Mouse (Mus musculus) bone marrow macrophage, adult 2 months (primary cell): ENCODE measurements at regions not wholly inside any gene's neighbourhood (a gene's known extent, or its start where the extent isn't known, plus 50 kb on each side); places are given as distances from the start of the nearest gene placed in this dataset.

Source experiments
- CTCF ChIP-seq: IDR thresholded peaks from 2 replicates; pipeline ENCODE4 v1.5.1; 2012; ENCODE audit warnings: low read depth, mild to moderate bottlenecking, low read length, moderate library complexity
- POLR2A ChIP-seq: IDR thresholded peaks from 2 replicates; pipeline ENCODE4 v1.6.1; 2012; ENCODE audit warnings: mild to moderate bottlenecking, low read depth, low read length, borderline replicate concordance

GRCm38 (mm10) chr2:72763454-72763853 is 216.8 kb downstream of the Sp3 start:
- TF ChIP-seq CTCF (no peak), POLR2A (no peak)
